Comparison of ENCODE assay signal across 17 mouse cellular contexts in genomic region chr13:118565219-118565833, GRCm38 (mm10).
"Had no signal": no experiment of that assay in that cellular context is flagged by ENCODE, and none has a peak within 500 bp of the region (broad histone marks: within the 10 kb centered on the region; RNA-seq: fewer than 3 reads in every experiment).

No protein-coding gene starts in this region.

- H3K4me2 ChIP-seq: liver, embryonic 11.5 days; liver, embryonic 13.5 days; liver, embryonic 15.5 days; midbrain, embryonic 11.5 days; midbrain, embryonic 13.5 days; midbrain, embryonic 15.5 days; neural tube, embryonic 12.5 days; stomach, embryonic 15.5 days had no signal

- H3K27me3 ChIP-seq: liver, embryonic 13.5 days; liver, embryonic 15.5 days; megakaryocyte, embryonic 14.5 days; midbrain, embryonic 13.5 days; midbrain, embryonic 15.5 days; neural tube, embryonic 12.5 days; stomach, embryonic 15.5 days had no signal

- H3K9me3 ChIP-seq: liver, embryonic 13.5 days; liver, embryonic 15.5 days; megakaryocyte, embryonic 14.5 days; midbrain, embryonic 13.5 days; midbrain, embryonic 15.5 days; neural tube, embryonic 12.5 days; stomach, embryonic 15.5 days had no signal

- H3K4me3 ChIP-seq: liver, embryonic 13.5 days; liver, embryonic 15.5 days; megakaryocyte, embryonic 14.5 days; midbrain, embryonic 13.5 days; midbrain, embryonic 15.5 days; neural tube, embryonic 12.5 days; stomach, embryonic 15.5 days had no signal

- H3K36me3 ChIP-seq: liver, embryonic 13.5 days; liver, embryonic 15.5 days; midbrain, embryonic 13.5 days; midbrain, embryonic 15.5 days; neural tube, embryonic 12.5 days; stomach, embryonic 15.5 days had no signal

- H3K9ac ChIP-seq: liver, embryonic 13.5 days; liver, embryonic 15.5 days; liver, postnatal 0 days; midbrain, embryonic 13.5 days; midbrain, embryonic 15.5 days; neural tube, embryonic 12.5 days; stomach, embryonic 15.5 days had no signal

- H3K4me1 ChIP-seq: liver, embryonic 13.5 days; liver, embryonic 15.5 days; megakaryocyte, embryonic 14.5 days; midbrain, embryonic 13.5 days; midbrain, embryonic 15.5 days; neural tube, embryonic 12.5 days; stomach, embryonic 15.5 days had no signal

- DNase-seq: liver, embryonic 13.5 days; liver, postnatal 0 days; lung, adult 2 months; right cerebral cortex, postnatal 14 days; thymus, adult 2 months; thymus, postnatal 25 days; thymus, postnatal 4 days had no signal

- ATAC-seq: liver, postnatal 0 days; midbrain, embryonic 13.5 days; midbrain, embryonic 15.5 days had no signal

- H3K27ac ChIP-seq: liver, embryonic 13.5 days; liver, embryonic 15.5 days; macrophage; midbrain, embryonic 13.5 days; midbrain, embryonic 15.5 days; neural tube, embryonic 12.5 days; stomach, embryonic 15.5 days; stomach, postnatal 0 days had no signal
